Mouse (Mus musculus) heart, postnatal 14 days (tissue): ENCODE data around the gene BC030867. TPM values are rescaled to one million over a fixed set of nuclear protein-coding genes. Genes with fewer than 3 reads are reported as not detected.

Experiments used
- DNase-seq, 2 experiments: peaks; one replicate each; pipeline ENCODE4 v3.0.0; 2021 to 2022
- intact Hi-C: fragments of 180-260 bp; cut with DNase I; formaldehyde crosslinking; loops from one replicate; pipeline ENCODE4 v1.15.1; 2025
- microRNA-seq, 2 experiments: library from miRNA; unstranded; fragments of <30 nt; microRNA quantifications; one replicate each; pipeline ENCODE4 v1.2.0; 2021 to 2022
- total RNA-seq, 2 experiments: library from RNA; stranded (reverse); gene quantifications; 2 replicates each; pipeline ENCODE4 v1.2.3; 2021

Gene BC030867
- total RNA-seq, 2 experiments from 2014 or later, result 0.74 to 0.83 TPM

GRCm38 (mm10) chr11:102308979-102309378 is 60.3 kb downstream of the BC030867 start:
- intact Hi-C loops, result loop anchor here (2.0 kb wide), 2 partner anchors 102 to 122 kb away; partner anchors contain the start of gene Grn
- DNase-seq, result peak; percentile 98

DNA sequence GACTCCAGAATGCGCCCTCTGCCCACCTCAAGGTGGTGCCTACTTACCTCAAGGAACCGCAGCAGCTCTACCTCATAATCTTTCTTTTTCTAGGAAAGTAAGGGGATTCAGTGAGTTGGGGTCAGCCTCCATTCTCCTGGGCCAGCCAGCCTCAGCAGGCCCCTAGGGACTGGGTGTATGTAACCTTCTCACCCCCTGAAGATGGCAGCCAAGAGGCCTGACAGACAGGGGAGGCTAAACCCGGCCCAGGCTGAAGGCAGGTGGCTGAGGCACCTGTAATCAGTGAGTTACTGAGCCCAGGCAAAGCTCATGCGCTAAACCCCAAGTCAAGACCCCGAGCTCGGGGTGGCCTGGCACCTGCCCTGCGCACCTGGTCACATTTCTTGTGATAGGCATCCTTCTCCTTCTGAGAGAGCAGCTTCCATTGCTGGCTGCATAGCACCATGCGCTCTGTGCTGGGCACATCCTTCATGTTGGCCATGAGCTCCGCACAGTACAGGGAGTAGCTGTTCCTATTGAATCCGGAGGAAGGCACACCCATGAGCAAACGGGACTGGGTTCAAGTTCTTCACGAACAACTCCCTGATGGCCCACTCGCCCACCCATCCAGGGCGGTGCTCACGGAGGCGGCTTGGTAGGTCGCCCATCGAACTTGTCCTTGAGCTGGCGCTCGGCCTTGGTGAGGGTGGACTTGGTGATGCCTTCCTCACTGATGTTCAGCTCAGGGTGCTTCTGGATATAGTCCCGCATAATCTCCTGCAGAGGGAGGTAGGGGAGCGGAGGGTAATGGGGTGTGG is 61.3 kb downstream of the BC030867 start:
- intact Hi-C loops, result loop anchor here (2.0 to 10.0 kb wide), 3 partner anchors 101 to 245 kb away; partner anchors contain the start of genes Gpatch8 and Grn
- no peak for DNase-seq

- intact Hi-C loops, result loop anchor here (10.0 kb wide), 1 partner anchor 244 kb away; the partner anchor contains the start of gene Gpatch8
- no peak for DNase-seq
These were observed 62.4 kb downstream of the BC030867 start for GRCm38 (mm10) chr11:102310768-102311695.

DNA sequence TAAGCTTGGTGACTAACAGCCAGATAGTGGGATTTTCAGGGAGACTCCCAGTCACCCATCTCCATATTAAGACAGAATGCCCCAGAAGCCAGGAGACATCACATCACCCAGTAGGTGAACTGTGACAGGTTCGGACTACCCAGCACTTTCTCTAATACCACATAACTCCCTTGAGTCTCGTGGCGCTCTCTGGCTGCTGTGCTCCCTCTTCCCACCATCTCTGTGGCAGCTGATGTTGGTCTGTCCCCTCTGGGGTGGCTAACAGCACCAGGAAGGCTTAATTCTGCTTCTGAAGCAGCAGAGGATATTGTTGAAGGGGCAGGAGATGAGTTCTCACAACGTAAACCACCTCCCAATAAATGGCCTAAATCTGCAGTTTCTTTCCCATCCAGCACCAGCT is 63.3 kb downstream of the BC030867 start:
- no peak for DNase-seq
- intact Hi-C loops, result loop anchor here (10.0 kb wide), 1 partner anchor 243 kb away; the partner anchor contains the start of gene Gpatch8

DNA sequence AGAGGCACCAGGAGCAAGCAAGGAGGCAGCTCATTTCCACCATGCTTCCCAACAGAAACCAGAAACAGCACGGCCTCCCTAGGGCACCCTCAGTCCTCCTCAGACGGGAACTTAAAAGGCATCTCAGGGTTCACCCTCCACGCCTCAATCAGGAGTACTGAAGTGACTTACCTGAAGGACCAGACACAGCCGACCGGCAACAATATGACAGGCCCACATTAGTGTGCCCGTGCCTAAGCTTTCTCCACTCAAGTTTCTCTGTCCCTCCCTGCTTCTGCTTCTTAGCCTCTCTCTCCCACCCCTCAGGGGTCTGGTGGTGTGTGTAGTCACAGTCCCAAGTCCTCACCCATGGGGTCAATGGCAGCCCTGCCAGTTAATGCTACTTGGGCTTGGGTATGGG is 63.9 kb downstream of the BC030867 start:
- DNase-seq, result no peak
- intact Hi-C loops, result loop anchor here (10.0 kb wide), 1 partner anchor 242 kb away; the partner anchor contains the start of gene Gpatch8

DNA sequence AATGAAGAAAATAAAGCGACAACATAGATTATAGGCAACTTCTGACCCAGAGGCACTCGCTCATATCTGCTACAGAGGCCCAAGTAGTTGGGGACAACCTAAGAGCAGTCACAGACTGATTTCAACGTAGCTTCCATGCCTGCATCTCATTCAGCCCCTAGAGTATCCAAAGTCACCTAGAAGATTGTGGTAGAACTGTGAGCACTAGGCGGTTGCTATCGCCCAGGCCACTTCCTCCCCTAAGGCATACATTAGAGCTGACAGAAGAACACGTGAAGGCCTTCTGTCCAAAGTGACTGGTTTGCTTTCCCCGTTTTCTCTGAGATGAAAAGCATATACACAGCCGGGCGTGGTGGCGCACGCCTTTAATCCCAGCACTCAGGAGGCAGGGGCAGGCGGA is 65.6 kb downstream of the BC030867 start:
- intact Hi-C loops, result loop anchor here (10.0 kb wide), 1 partner anchor 240 kb away; the partner anchor contains the start of gene Gpatch8
- no peak for DNase-seq

Small RNA genes within 50 kb of the gene (microRNA-seq; reads per million reads assigned to microRNA genes)
- 3.0 to 5.4 reads per million in 2 experiments for gene Mir8101

Other genes with a start within 250 kb of the BC030867 start
- gene Mpp3, start 220.4 kb upstream of the BC030867 start, total RNA-seq, result 1 to 10 TPM; 4.3 to 5.2 TPM
- 10 to 100 TPM; 61.8 to 69.1 TPM for gene Cd300lg, start 207.4 kb upstream of the BC030867 start, total RNA-seq
- gene Mpp2, start 160.4 kb upstream of the BC030867 start, total RNA-seq, result 1 to 10 TPM; 2.7 to 3.8 TPM
- gene Ppy, start 147.6 kb upstream of the BC030867 start, total RNA-seq, result not detected
- not detected for gene Pyy, start 141.1 kb upstream of the BC030867 start, total RNA-seq
- gene Nags, start 103.4 kb upstream of the BC030867 start, total RNA-seq, result not detected
- 10 to 100 TPM; 14.5 TPM for gene Tmem101, start 92.5 kb upstream of the BC030867 start, total RNA-seq
- gene Lsm12, start 63.6 kb upstream of the BC030867 start, total RNA-seq, result 10 to 100 TPM; 44.4 to 47.6 TPM
- gene G6pc3, start 59.3 kb upstream of the BC030867 start, total RNA-seq, result 10 to 100 TPM; 35.0 to 35.7 TPM
- gene Hdac5, start 18.7 kb upstream of the BC030867 start, total RNA-seq, result 100 to 1,000 TPM; 122 to 138 TPM
- gene Asb16, start 19.9 kb downstream of the BC030867 start, total RNA-seq, result under 1 TPM; 0.61 to 0.62 TPM
- 10 to 100 TPM; 26.6 TPM for gene Tmub2, start 36.0 kb downstream of the BC030867 start, total RNA-seq
- 10 to 100 TPM; 26.5 to 29.5 TPM for gene Atxn7l3, start 47.7 kb downstream of the BC030867 start, total RNA-seq
- gene Ubtf, start 70.9 kb downstream of the BC030867 start, total RNA-seq, result 10 to 100 TPM; 60.1 to 69.7 TPM
- 10 to 100 TPM; 22.7 to 23.0 TPM for gene Slc4a1, start 117.3 kb downstream of the BC030867 start, total RNA-seq
- under 1 TPM in 1 of 2 experiments, not detected in 1; 0.29 TPM for gene Rundc3a, start 144.5 kb downstream of the BC030867 start, total RNA-seq
- 100 to 1,000 TPM; 163 to 176 TPM for gene Slc25a39, start 159.1 kb downstream of the BC030867 start, total RNA-seq
- 100 to 1,000 TPM; 130 to 136 TPM for gene Grn, start 181.4 kb downstream of the BC030867 start, total RNA-seq
- 10 to 100 TPM; 10.5 to 11.4 TPM for gene Fam171a2, start 198.8 kb downstream of the BC030867 start, total RNA-seq
- gene Itga2b, start 221.2 kb downstream of the BC030867 start, total RNA-seq, result 1 to 10 TPM; 3.1 to 3.3 TPM